Mouse (Mus musculus) ES-Bruce4 (cell line): Measurements from ENCODE around the gene Rnf217.

Source experiments
- CTCF ChIP-seq: IDR thresholded peaks from one replicate; pipeline ENCODE4 v1.8.1; 2011; ENCODE audit warnings: low read depth, low read length
- EP300 ChIP-seq: IDR thresholded peaks from 2 replicates; pipeline ENCODE4 v1.6.1; 2011; ENCODE audit warnings: low read depth, low read length; ENCODE audit not compliant: insufficient read depth
- POLR2A ChIP-seq: IDR thresholded peaks from one replicate; pipeline ENCODE4 v1.8.1; 2011; ENCODE audit warnings: low read length; ENCODE audit not compliant: insufficient read depth

- TF ChIP-seq CTCF (peak; percentile 50), EP300 (no peak), POLR2A (no peak)
These were observed 89.6 kb downstream of the Rnf217 start for GRCm38 (mm10) chr10:31519420-31519819.
